Mouse (Mus musculus) thymus, adult 2 months (tissue): Measurements from ENCODE around the gene Cdk18. TPM values are rescaled to one million over a fixed set of nuclear protein-coding genes. Genes with fewer than 3 reads are reported as not detected.

ENCODE experiments used
- DNase-seq: peaks from one replicate; pipeline ENCODE4 v3.0.0; 2021
- H3K27ac ChIP-seq: fragments of 200-500 bp; 2 replicates; pipeline ENCODE4 v1.5.1; 2012; ENCODE audit warnings: low read length, control low read depth; ENCODE audit not compliant: control insufficient read depth, insufficient read depth
- H3K27me3 ChIP-seq: fragments of 200-500 bp; 2 replicates; pipeline ENCODE4 v1.6.1; 2012; ENCODE audit warnings: mild to moderate bottlenecking, low read length, moderate library complexity, mixed read lengths; ENCODE audit not compliant: control insufficient read depth, insufficient read depth
- H3K36me3 ChIP-seq: fragments of 200-500 bp; 2 replicates; pipeline ENCODE4 v1.6.1; 2012; ENCODE audit warnings: mild to moderate bottlenecking, low read length, moderate library complexity; ENCODE audit not compliant: control insufficient read depth, insufficient read depth
- H3K4me1 ChIP-seq: fragments of 200-500 bp; replicated peaks from 2 replicates; pipeline ENCODE4 v1.6.1; 2012; ENCODE audit warnings: low read length; ENCODE audit not compliant: control insufficient read depth, insufficient read depth
- H3K4me3 ChIP-seq: fragments of 200-500 bp; 2 replicates; pipeline ENCODE4 v1.5.1; 2012; ENCODE audit warnings: mild to moderate bottlenecking, low read length, control low read depth, moderate library complexity; ENCODE audit not compliant: control insufficient read depth, insufficient read depth
- CTCF ChIP-seq: fragments of 200-500 bp; IDR thresholded peaks from 2 replicates; pipeline ENCODE4 v1.5.1; 2012; ENCODE audit warnings: mild to moderate bottlenecking, control low read depth, low read length, moderate library complexity, borderline replicate concordance; ENCODE audit not compliant: control insufficient read depth, poor library complexity, insufficient read depth; ENCODE audit errors: extremely low read depth
- POLR2A ChIP-seq: fragments of 200-500 bp; IDR thresholded peaks from 2 replicates; pipeline ENCODE4 v1.6.1; 2012; ENCODE audit warnings: mild to moderate bottlenecking, low read length, control low read depth, moderate library complexity; ENCODE audit not compliant: control insufficient read depth, poor library complexity, insufficient read depth; ENCODE audit errors: extremely low read depth
- WGBS: fragments of 180-500 bp; shearing (Covaris S2); methylation state at CpG from one replicate; pipeline ENCODE4 v1.1.7; 2018; 5-methylcytosine and 5-hydroxymethylcytosine counted together
- polyA plus RNA-seq: library from polyadenylated mRNA; depleted of rRNA; stranded (reverse); fragments of >200 nt; gene quantifications from 2 replicates; pipeline ENCODE4 v1.2.3, GENCODE M21; 2012

The Cdk18 gene
- polyA plus RNA-seq, 1 experiment, result 8.6 TPM

GRCm38 (mm10) chr1:132121895-132122294 lies 17.6 kb downstream of the Cdk18 start:
- Histone ChIP-seq H3K4me3 (no peak overlapping the region), H3K36me3 (no peaks in the 10 kb centered on the region), H3K4me1 (0 out of 2 replicates have a peak, but pooled peaks cover 2% of the 10 kb centered on the region), H3K27me3 (no peaks in the 10 kb centered on the region), H3K27ac (no peak overlapping the region)
- WGBS, result 96% methylated on average over 6 of the region's 6 CpGs
- DNase-seq, result no peak
- TF ChIP-seq POLR2A (no peak), CTCF (no peak)

GRCm38 (mm10) chr1:132121236-132121635 lies 18.2 kb downstream of the Cdk18 start:
- peak; percentile 80; the same call in 1 of the 2 replicates for TF ChIP-seq CTCF
- TF ChIP-seq POLR2A, result no peak
- H3K27me3 ChIP-seq, result no peaks in the 10 kb centered on the region
- no peak overlapping the region for H3K27ac ChIP-seq
- 35% methylated on average over 6 of the region's 6 CpGs for WGBS
- DNase-seq, result peak; percentile 77
- no peak overlapping the region for H3K4me3 ChIP-seq
- 0 out of 2 replicates have a peak, but pooled peaks cover 2% of the 10 kb centered on the region for H3K4me1 ChIP-seq
- H3K36me3 ChIP-seq, result no peaks in the 10 kb centered on the region

- DNase-seq, result peak; percentile 83
- Histone ChIP-seq H3K27ac (no peak overlapping the region), H3K27me3 (no peaks in the 10 kb centered on the region), H3K36me3 (no peaks in the 10 kb centered on the region), H3K4me1 (no peaks in the 10 kb centered on the region), H3K4me3 (no peak overlapping the region)
- no peak for TF ChIP-seq POLR2A
- peak; percentile 81; the same call in 1 of the 2 replicates for TF ChIP-seq CTCF
- WGBS, result 40% methylated on average over 18 of the region's 18 CpGs
Observed at GRCm38 (mm10) chr1:132116606-132117005, 22.9 kb downstream of the Cdk18 start.

GRCm38 (mm10) chr1:132113098-132113497 lies 26.4 kb downstream of the Cdk18 start:
- TF ChIP-seq CTCF, result no peak
- TF ChIP-seq POLR2A, result no peak
- Histone ChIP-seq H3K4me1 (no peaks in the 10 kb centered on the region), H3K27ac (no peak overlapping the region), H3K27me3 (no peaks in the 10 kb centered on the region), H3K36me3 (no peaks in the 10 kb centered on the region), H3K4me3 (no peak overlapping the region)
- WGBS, result 43% methylated on average over 3 of the region's 3 CpGs
- DNase-seq, result no peak

- Histone ChIP-seq H3K4me1 (no peaks in the 10 kb centered on the region), H3K4me3 (no peak overlapping the region), H3K27ac (no peak overlapping the region), H3K36me3 (no peaks in the 10 kb centered on the region), H3K27me3 (no peaks in the 10 kb centered on the region)
- no peak for DNase-seq
- TF ChIP-seq POLR2A, result no peak
- TF ChIP-seq CTCF, result no peak
- 92% methylated on average over 8 of the region's 8 CpGs for WGBS
Observed at GRCm38 (mm10) chr1:132112426-132112825, 27.1 kb downstream of the Cdk18 start.

- Histone ChIP-seq H3K4me1 (no peaks in the 10 kb centered on the region), H3K27ac (no peak overlapping the region), H3K4me3 (no peak overlapping the region), H3K36me3 (no peaks in the 10 kb centered on the region), H3K27me3 (no peaks in the 10 kb centered on the region)
- 100% methylated on average over 1 of the region's 1 CpGs for WGBS
- TF ChIP-seq POLR2A, result no peak
- no peak for TF ChIP-seq CTCF
- no peak for DNase-seq
Observed at GRCm38 (mm10) chr1:132111411-132111810, 28.1 kb downstream of the Cdk18 start.

- WGBS, result 10% methylated on average over 2 of the region's 2 CpGs
- Histone ChIP-seq H3K4me3 (no peak overlapping the region), H3K27me3 (no peaks in the 10 kb centered on the region), H3K27ac (no peak overlapping the region), H3K36me3 (no peaks in the 10 kb centered on the region), H3K4me1 (peaks cover 6% of the 10 kb centered on the region)
- DNase-seq, result no peak
- TF ChIP-seq CTCF (no peak), POLR2A (no peak)
Observed at GRCm38 (mm10) chr1:132109368-132109767, 30.1 kb downstream of the Cdk18 start.
